Mouse (Mus musculus): ENCODE results near the gene Gm42742.

GRCm38 (mm10) chr7:127008239-127009019 is 12.5 kb downstream of the Gm42742 start:
- TF ChIP-seq CTCF (IDR thresholded peaks at IDR 0.05; ENCODE audit: control insufficient read depth, insufficient read depth, low read length) (no peak), POLR2A (IDR thresholded peaks at IDR 0.05; ENCODE audit: borderline replicate concordance, control insufficient read depth, low read depth, low read length) (no peak)
